Mouse (Mus musculus) frontal cortex, adult 2 months (tissue): ENCODE data around the gene Cenpt. TPM values are rescaled to one million over a fixed set of nuclear protein-coding genes. Genes with fewer than 3 reads are reported as not detected.
A peak's percentile ranks its signal among the peaks of the same experiment; 100 is the strongest.
"Not testable (repeated sequence)": the region's sequence is repeated elsewhere in the genome, so short reads cannot be mapped to it uniquely, and the experiment has no call there.

ENCODE experiments used
- DNase-seq, 2 experiments: peaks; one replicate each; pipeline ENCODE4 v3.0.0; 2022; ENCODE audit warnings: low spot score in 1 of 2; ENCODE audit errors: extremely low spot score in 1 of 2
- polyA plus RNA-seq: library from polyadenylated mRNA; depleted of rRNA; stranded (reverse); fragments of >200 nt; gene quantifications from 2 replicates; pipeline ENCODE4 v1.2.3, GENCODE M21; 2012

The Cenpt gene
- polyA plus RNA-seq, 1 experiment, result 32.3 TPM

GRCm38 (mm10) chr8:105854715-105855216 is 1.7 kb upstream of the Cenpt start, which contains the start of gene Thap11:
TSS of gene Thap11 (plus strand) at chr8:105855132.
- DNase-seq, result peak; percentile 78 to 92

DNA sequence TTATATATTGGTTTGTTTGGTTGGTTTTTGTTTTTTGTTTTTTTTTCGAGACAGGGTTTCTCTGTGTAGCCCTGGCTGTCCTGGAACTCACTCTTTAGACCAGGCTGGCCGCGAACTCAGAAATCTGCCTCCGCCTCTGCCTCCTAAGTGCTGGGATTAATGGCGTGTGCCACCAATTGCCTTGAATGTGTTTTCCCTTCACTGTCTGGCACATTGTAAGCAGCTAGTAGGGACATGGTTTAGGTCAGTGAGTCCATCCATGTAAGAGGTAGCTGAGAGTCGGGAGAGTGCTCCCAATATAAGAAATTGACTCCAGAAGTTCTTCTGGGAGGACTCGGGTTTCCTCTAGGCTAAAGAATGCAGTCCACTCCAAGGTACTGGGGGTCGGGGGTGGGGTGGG is 1.2 kb upstream of the Cenpt start:
- no peak for DNase-seq

DNA sequence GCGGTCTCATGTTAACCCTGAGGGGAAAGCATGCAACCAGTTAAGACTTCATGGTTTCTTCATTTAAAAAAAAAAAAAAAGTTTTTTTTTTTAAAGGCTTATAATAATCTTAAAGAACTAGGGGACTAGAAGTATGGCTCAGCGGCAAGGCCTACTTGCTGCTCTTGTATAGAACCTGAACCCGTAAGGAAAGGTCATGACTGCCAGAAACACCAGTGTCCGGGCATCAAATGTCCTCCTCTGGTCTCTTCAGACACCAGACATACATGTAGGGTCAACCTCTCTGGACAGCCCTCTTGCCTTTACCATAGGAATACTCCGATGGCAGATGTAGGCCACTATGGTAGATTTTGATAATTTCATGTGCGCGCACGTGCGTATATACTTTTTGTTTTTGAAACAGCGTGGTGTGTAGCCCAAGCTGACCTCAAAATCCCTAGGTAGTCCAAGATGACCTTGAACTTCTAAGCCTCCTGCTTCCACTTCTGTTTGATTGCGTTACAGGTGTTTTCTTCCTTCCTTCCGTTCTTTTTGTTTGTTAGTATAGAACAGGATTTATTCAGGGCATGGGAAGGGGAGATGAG is 840 bp downstream of the Cenpt start:
- no peak for DNase-seq

GRCm38 (mm10) chr8:105851651-105852143 is 1.4 kb downstream of the Cenpt start:
- DNase-seq, result peak; percentile 84 to 93

GRCm38 (mm10) chr8:105850611-105851010 is 2.5 kb downstream of the Cenpt start:
- no peak for DNase-seq

- DNase-seq, result no peak
These were observed 3.1 kb downstream of the Cenpt start for GRCm38 (mm10) chr8:105850014-105850413.

DNA sequence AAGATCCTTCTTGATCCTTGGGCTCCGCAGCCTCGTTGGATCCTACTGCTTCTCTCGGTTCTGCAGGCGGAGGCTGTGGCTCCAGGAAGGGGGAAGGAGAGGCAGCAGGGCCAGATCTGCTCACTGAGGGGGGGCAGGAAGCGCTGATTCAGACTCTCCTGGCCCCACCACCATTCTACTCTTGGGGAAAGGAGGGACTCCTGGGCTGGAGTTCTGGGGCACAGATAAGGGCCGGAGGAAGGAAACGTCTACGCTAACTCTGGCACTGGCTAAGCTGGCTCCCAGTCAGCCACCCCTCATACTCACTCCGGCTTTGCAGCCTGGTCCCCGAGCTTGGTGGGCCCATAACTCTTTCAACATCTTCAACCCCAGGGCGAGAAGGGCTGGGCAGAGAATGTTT is 6.4 kb downstream of the Cenpt start:
- DNase-seq, result no peak

DNA sequence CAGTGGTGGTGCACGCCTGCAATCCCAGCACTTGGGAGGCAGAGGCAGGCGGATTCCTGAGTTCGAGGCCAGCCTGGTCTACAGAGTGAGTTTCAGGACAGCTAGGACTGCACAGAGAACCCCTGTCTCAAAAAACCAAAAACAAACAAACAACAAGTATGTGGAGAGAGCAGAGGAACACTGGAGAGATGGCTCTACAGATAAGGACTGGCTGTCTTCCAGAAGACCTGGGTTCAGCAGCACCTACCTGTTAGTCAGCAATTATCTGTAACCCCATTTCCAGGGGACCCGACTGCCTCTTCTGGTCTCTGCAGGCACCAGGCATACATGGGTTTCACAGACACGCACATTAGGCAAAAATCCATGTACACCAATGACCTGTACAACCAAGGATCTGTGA is 13.9 kb downstream of the Cenpt start:
- no peak for DNase-seq

GRCm38 (mm10) chr8:105836991-105837390 is 16.1 kb downstream of the Cenpt start:
- DNase-seq, result no peak

DNA sequence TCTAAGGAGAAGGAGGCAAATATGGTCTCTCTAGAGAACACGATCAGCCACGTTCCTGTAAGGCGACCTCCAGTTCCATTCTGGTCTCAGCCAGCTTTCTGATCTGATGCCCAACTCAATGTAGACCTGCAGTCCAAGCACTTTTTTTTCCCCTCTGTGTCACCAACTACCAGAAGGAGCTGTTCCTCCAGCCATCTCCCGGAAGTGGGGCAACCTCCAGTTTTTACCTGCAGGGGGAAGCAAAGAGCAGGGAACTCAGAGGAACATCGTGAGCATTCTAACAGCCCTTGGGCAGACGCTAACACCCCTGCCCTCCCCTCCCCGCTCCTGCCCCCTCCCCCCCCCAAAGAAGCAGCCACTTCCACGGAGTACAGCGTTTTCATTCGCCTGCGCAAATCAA is 17.8 kb downstream of the Cenpt start:
- DNase-seq, result peak; percentile 38 to 88

GRCm38 (mm10) chr8:105833740-105834139 is 19.3 kb downstream of the Cenpt start:
- not testable (repeated sequence) for DNase-seq

DNA sequence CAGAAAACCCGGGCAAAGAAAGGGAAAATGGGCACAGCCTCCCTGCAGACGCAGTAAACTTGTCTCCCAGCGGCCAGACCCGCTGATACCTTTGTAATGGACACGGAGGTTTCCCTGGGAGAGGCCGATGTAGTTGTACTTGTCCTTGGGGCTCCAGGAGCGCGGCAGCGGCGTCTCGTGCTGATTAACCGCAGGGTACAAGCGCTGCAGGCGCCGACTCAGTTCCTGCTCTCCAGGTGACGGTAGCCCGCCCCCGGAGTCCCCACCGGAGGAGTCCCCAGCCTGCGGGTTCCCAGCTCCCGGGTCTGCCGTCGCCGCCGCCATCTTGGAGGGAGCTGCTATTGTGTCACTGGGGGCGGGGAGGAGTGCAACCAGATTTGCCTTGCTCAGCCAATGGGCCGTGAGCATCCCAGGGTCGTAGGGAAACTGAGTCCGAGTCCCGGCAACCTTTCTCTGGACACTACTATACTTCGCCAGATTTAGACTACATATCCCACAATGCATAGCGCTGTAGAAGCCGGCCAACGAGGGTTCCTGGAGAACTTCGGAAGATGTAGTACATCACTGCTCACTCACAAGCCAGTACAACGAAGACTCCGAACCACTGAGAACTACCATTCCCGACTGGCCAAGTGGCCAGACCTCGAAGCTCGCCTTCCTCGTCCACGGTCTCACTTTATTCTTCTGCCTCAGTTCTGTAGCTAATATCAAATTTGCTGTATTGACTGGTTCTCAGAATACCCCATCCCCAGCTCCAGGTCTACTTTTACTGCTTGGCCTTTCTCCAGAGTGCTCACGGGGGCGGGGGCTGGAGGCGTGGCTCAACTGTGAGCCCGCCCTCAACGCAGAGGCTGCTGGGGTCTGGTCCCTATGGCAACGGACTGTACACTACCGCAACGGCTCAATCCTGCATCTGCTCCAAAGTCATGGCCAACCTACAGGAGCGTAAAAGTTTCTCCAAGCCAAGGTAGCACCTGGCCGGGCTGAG is 25.9 kb downstream of the Cenpt start, which contains the start of the genes Ranbp10 and Tsnaxip1:
Gene Ranbp10 (minus strand): TSS at position 490 of the 988 bp plus-strand sequence.
Gene Tsnaxip1 (plus strand): TSS at position 871 of the 988 bp plus-strand sequence.
- DNase-seq, result peak; percentile 99

- DNase-seq, result no peak
These were observed 26.7 kb downstream of the Cenpt start for GRCm38 (mm10) chr8:105826379-105826778.

- no peak for DNase-seq
These were observed 27.6 kb downstream of the Cenpt start for GRCm38 (mm10) chr8:105825506-105825905.

DNA sequence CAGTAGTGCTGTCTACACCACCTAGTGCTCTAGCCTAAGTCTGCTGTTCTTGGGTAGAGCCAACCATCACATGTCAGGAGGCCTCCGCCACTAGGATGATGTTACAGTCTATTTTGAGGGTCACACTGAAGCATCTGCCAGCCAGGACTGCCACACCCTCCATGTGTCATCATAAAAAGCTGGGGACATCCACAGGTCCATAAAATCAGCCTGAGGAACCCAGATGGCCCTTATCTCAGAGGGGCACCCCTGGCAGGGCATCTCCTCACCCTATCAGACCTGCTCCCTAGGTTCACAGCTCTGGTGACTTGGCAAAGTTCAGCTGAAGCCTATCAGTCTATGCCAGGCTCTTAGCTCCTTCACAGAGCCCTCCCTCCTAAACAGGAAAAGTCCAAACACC is 32.2 kb downstream of the Cenpt start:
- no peak for DNase-seq

GRCm38 (mm10) chr8:105819659-105820058 is 33.4 kb downstream of the Cenpt start:
- DNase-seq, result no peak

GRCm38 (mm10) chr8:105813241-105813640 is 39.8 kb downstream of the Cenpt start:
- DNase-seq, result no peak

DNA sequence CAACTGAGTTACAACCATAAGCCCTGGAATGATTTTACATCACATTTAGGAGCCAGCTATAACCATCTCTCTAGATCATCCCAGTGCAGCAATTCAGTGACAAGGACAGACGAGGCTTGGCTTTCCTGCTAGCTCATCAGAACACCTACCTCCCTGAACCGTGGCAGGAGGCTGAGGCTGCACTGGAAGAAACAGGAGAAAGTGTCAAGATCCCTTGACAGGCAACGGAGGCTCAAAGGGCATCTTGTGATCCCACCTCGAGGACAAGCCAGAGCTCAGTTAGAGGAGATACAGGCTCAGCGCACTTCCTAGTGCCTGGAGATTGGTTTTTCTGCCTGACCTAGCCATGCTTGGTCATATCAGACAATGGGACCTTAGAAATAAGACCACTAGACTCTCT is 40.6 kb downstream of the Cenpt start:
- DNase-seq, result no peak

DNA sequence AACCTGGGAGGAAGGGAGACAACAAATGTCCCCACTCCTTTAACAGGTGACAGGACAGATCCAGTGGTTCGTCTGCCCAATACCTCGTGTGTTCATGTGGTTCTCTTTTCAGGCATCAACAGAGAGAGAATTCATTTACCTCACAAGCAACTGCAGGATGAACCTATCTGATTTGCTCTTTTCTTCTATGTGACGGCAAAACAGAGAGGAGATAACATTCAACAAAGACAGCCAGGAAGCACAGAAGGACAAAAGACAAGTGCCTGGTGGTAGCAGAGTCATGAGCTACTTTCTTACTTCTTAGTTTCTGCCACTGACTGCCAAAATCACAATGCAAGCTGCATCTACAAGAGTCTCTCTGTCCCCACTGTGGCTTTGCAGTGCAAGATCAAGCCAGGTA is 41.5 kb downstream of the Cenpt start:
- no peak for DNase-seq

DNA sequence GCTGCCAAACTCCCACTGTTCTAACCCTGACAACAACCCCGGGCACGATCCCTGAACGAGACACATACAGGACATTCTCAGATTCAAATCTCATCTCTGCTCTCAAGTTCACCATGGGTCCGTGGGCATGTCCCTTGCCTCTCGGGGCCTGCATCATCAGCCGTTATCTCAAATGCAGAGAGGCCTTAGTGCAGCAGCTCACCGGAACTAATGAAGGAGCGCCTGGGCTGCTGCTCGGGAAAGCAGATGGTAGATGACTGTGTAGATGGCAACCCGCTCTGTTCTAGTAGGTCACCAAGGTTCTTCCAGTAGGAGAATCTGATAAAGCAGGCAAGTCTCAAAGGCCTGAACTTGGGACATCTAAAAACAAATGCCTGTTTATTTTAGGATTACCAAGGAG is 42.0 kb downstream of the Cenpt start:
- no peak for DNase-seq

GRCm38 (mm10) chr8:105810245-105810786 is 42.8 kb downstream of the Cenpt start:
- DNase-seq, result no peak
